Mouse (Mus musculus) lung, embryonic 14.5 days (tissue): ENCODE measurements around the gene Ube2o. TPM values are rescaled to one million over a fixed set of nuclear protein-coding genes. Genes with fewer than 3 reads are reported as not detected.

Experiments
- ATAC-seq: fragments of 200-750 bp; cut with Nextera tagmentation; 2 replicates; pipeline ENCODE4 v1.8.0; 2017; ENCODE audit warnings: mild to moderate bottlenecking, moderate TSS enrichment, moderate library complexity; ENCODE audit not compliant: insufficient read depth
- DNase-seq: peaks from one replicate; pipeline ENCODE4 v3.0.0-alpha.2; 2015
- H3K27ac ChIP-seq: fragments of 300-500 bp; sonication (generic); 2 replicates; pipeline ENCODE4 v1.5.1; 2014; ENCODE audit warnings: low read depth, mild to moderate bottlenecking, moderate library complexity
- H3K27me3 ChIP-seq: fragments of 300-500 bp; sonication (generic); 2 replicates; pipeline ENCODE4 v1.6.1; 2014; ENCODE audit warnings: low read length, control low read depth; ENCODE audit not compliant: insufficient read depth
- H3K36me3 ChIP-seq: fragments of 300-500 bp; sonication (generic); 2 replicates; pipeline ENCODE4 v1.6.1; 2014; ENCODE audit warnings: control low read depth; ENCODE audit not compliant: insufficient read depth
- H3K4me1 ChIP-seq: fragments of 300-500 bp; sonication (generic); 2 replicates; pipeline ENCODE4 v1.6.1; 2014; ENCODE audit warnings: antibody characterized with exemption, control low read depth; ENCODE audit not compliant: insufficient read depth
- H3K4me2 ChIP-seq: fragments of 300-500 bp; sonication (generic); 2 replicates; pipeline ENCODE4 v1.6.1; 2014; ENCODE audit warnings: mild to moderate bottlenecking
- H3K4me3 ChIP-seq: fragments of 300-500 bp; sonication (generic); 2 replicates; pipeline ENCODE4 v1.5.1; 2014; ENCODE audit warnings: low read depth, low read length
- H3K9ac ChIP-seq: fragments of 300-500 bp; sonication (generic); 2 replicates; pipeline ENCODE4 v1.6.1; 2014
- H3K9me3 ChIP-seq: fragments of 300-500 bp; sonication (generic); 2 replicates; pipeline ENCODE4 v1.6.1; 2016; ENCODE audit warnings: low read depth, low read length, control low read depth
- CTCF ChIP-seq: IDR thresholded peaks from 2 replicates; pipeline ENCODE4 v1.5.1; 2016; ENCODE audit warnings: antibody characterized with exemption, low read depth
- WGBS: fragments of 180-500 bp; shearing (Covaris S2); extraction: QIAGEN DNeasy Blood & Tissue Kit; methylation state at CpG from one replicate; pipeline ENCODE4 v1.1.7; 2014; 5-methylcytosine and 5-hydroxymethylcytosine counted together
- polyA plus RNA-seq: library from polyadenylated mRNA; unstranded; fragments of >200 nt; fragmentation: Nextera tagmentation; extraction: Ambion mirVana; gene quantifications from 2 replicates; pipeline ENCODE4 v1.2.1, GENCODE M21; 2014

The Ube2o gene
- polyA plus RNA-seq, 1 experiment from 2014 or later = 22.8 TPM

DNA sequence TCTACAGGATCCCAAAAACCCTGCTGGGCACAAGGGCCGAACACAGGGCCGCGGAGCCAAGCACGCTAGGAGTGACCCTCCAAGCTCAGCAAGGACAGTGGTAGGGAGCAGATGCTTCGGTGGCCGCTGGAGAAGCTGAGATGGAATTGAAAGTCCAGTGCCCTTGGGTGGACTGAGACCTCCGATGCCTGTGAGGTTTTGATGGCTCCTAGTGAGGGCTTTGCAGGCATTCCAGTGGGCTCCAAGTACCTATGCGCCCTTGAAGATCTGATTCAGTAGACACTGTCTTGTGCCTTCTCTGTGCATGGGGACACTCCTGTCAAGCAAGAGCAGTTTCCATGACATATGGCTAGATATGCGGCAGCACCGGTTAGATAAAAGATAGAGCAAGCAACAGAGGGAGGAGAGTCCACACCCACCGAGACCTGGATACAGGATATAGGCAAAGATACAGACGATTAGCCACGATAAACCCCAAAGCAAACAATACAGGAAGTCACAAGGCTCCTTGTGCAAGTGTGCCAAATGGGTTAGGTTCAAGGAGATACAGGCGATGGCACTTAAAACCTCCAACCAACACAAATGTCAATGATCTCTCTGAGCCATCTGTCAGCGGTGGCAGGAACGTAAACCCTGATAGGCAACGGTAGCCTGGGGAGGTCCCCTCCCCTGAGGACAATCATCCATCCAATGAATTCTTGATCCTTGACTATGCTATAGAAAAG is 74.9 kb downstream of the Ube2o start:
- Histone ChIP-seq H3K4me3 (no peak overlapping the region), H3K9ac (no peak overlapping the region), H3K36me3 (no peaks in the 10 kb centered on the region), H3K27me3 (no peaks in the 10 kb centered on the region), H3K4me2 (no peak overlapping the region), H3K9me3 (no peaks in the 10 kb centered on the region), H3K27ac (no peak overlapping the region), H3K4me1 (no peaks in the 10 kb centered on the region)
- DNase-seq (no peak), ATAC-seq (no peak; the same call in 1 of the 2 replicates)
- no peak for TF ChIP-seq CTCF
- WGBS = 69% methylated on average over 17 of the region's 17 CpGs

DNA sequence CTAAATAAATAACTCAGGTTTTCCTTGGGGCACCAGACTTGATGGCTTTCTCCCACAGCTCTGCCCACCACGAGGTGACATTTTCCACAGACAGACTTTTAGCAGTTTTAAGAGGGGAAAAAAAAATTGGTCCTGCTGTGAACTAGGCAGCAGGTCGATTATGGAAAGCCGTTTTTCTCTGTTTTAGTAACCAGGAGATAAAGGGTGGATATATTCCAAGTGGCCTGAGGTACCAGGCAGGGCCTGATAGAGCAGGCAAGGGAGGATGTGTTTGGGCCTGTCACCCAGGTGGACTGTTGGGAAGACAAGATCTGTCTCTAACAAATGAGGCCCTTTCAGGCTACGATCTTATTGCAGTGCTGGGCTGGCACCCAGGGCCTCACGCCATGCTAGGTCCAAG is 75.7 kb downstream of the Ube2o start:
- no peaks in the 10 kb centered on the region for H3K36me3 ChIP-seq
- TF ChIP-seq CTCF = no peak
- H3K27me3 ChIP-seq = no peaks in the 10 kb centered on the region

GRCm38 (mm10) chr11:116504516-116504915 is 76.7 kb downstream of the Ube2o start:
- Histone ChIP-seq H3K9ac (no peak overlapping the region), H3K9me3 (no peaks in the 10 kb centered on the region), H3K36me3 (no peaks in the 10 kb centered on the region), H3K4me1 (no peaks in the 10 kb centered on the region), H3K27me3 (no peaks in the 10 kb centered on the region), H3K4me3 (no peak overlapping the region), H3K4me2 (no peak overlapping the region), H3K27ac (no peak overlapping the region)
- 87% methylated on average over 17 of the region's 17 CpGs for WGBS
- DNase-seq (no peak), ATAC-seq (no peak)
- no peak for TF ChIP-seq CTCF

More for the DNA sequence above, 75.7 kb downstream of the Ube2o start:
- WGBS = 65% methylated on average over 5 of the region's 5 CpGs
- no peak overlapping the region for H3K9ac ChIP-seq
- H3K9me3 ChIP-seq = no peaks in the 10 kb centered on the region
- no peak for ATAC-seq
- DNase-seq = no peak
- H3K4me1 ChIP-seq = no peaks in the 10 kb centered on the region
- no peak overlapping the region for H3K4me3 ChIP-seq
- no peak overlapping the region for H3K4me2 ChIP-seq
- no peak overlapping the region for H3K27ac ChIP-seq

DNA sequence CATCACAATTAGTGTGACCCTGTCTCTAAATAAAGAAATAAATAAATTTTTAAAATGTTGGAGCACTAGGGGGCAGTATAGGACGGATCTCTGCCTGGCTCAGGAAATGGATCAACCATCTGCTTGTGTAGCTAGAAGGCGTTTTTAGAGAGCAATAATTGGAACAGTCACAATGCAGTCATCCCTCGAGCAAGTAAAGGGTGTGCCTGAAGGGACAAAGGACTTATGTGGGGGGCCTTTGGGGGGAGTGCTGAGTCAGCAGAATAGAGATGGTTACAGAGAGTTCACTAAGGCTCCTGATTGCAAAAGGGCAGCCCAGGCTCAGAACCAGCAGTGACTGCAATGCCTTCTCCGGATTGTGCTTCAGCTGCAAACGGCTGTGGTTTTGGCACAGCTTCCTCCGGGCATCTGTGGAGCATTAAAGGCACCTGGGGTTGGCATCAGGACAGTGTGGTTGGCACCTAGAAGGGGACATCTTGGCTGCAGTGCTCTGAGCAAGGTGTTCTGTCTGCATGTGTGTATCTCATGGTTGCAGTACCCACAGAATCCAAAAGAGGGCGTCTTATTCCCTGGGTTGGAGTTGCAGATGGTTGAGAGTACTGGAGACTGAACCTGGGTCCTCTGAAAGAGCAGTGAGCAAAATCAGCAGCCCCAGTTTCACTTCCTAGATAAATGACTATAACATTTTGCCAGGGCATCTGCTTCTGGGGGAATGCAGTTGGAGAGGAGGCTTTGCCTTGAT is 80.1 kb downstream of the Ube2o start:
- ATAC-seq = peak; percentile 69
- WGBS = 26% methylated on average over 7 of the region's 7 CpGs
- no peak overlapping the region for H3K9ac ChIP-seq

DNA sequence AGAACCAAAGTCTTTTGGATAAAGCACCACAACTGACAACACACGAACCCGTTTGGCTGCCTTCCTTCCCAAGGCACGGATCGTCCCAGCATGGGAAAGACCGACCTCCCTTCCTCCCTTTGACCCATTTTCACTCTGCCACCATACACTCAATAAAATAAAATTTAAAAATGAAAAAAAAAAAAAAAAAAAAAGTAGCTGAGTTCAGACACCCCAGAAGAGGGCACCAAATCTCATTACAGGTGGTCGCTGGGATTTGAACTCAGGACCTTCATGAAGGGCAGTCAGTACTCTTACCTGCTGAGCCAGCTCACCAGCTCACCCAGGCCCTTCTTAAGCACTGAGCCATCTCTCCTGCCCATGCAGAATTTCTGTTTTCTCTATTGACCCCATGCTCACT is 82.2 kb downstream of the Ube2o start:
- H3K27me3 ChIP-seq = no peaks in the 10 kb centered on the region
- peak overlapping the region; percentile 66 for H3K4me2 ChIP-seq
- H3K9me3 ChIP-seq = no peaks in the 10 kb centered on the region
- no peaks in the 10 kb centered on the region for H3K36me3 ChIP-seq
- DNase-seq = no peak
- peak overlapping the region; percentile 34 for H3K4me3 ChIP-seq
- peak overlapping the region; percentile 55 for H3K9ac ChIP-seq
- ATAC-seq = no peak
- H3K4me1 ChIP-seq = peaks cover 6% of the 10 kb centered on the region; the same call in 1 of the 2 replicates
- no peak for TF ChIP-seq CTCF
- H3K27ac ChIP-seq = no peak overlapping the region
- WGBS = 46% methylated on average over 6 of the region's 6 CpGs

More for the DNA sequence above, 80.1 kb downstream of the Ube2o start:
- Histone ChIP-seq H3K4me3 (no peak overlapping the region), H3K36me3 (no peaks in the 10 kb centered on the region), H3K4me2 (no peak overlapping the region), H3K27ac (no peak overlapping the region), H3K27me3 (no peaks in the 10 kb centered on the region), H3K9me3 (no peaks in the 10 kb centered on the region), H3K4me1 (no peaks in the 10 kb centered on the region)
- peak; percentile 86 for DNase-seq
- peak; percentile 69 for TF ChIP-seq CTCF

GRCm38 (mm10) chr11:116498596-116498995 is 82.7 kb downstream of the Ube2o start:
- Histone ChIP-seq H3K4me2 (peak overlapping the region; percentile 66), H3K4me1 (peaks cover 6% of the 10 kb centered on the region; the same call in 1 of the 2 replicates), H3K9ac (peak overlapping the region; percentile 55), H3K27ac (no peak overlapping the region), H3K27me3 (no peaks in the 10 kb centered on the region), H3K9me3 (no peaks in the 10 kb centered on the region), H3K4me3 (peak overlapping the region; percentile 34), H3K36me3 (no peaks in the 10 kb centered on the region)
- DNase-seq = no peak
- 19% methylated on average over 34 of the region's 34 CpGs for WGBS
- 0 out of 2 replicates have a peak, but pooled peaks have one; percentile 2 for TF ChIP-seq CTCF
- no peak for ATAC-seq

GRCm38 (mm10) chr11:116497313-116497712 is 83.9 kb downstream of the Ube2o start:
- WGBS = 63% methylated on average over 4 of the region's 4 CpGs
- H3K27me3 ChIP-seq = no peaks in the 10 kb centered on the region
- peaks cover 6% of the 10 kb centered on the region; the same call in 1 of the 2 replicates for H3K4me1 ChIP-seq
- TF ChIP-seq CTCF = no peak
- H3K4me2 ChIP-seq = no peak overlapping the region
- no peaks in the 10 kb centered on the region for H3K36me3 ChIP-seq
- H3K9ac ChIP-seq = no peak overlapping the region
- H3K4me3 ChIP-seq = no peak overlapping the region
- H3K27ac ChIP-seq = no peak overlapping the region
- DNase-seq = no peak
- no peak for ATAC-seq
- no peaks in the 10 kb centered on the region for H3K9me3 ChIP-seq
